ENCODE assay signal across 8 mouse cellular contexts in genomic region chr4:133928576-133929277, GRCm38 (mm10). TPM values are rescaled to one million over a fixed set of nuclear protein-coding genes. Genes with fewer than 3 reads are reported as not detected.
A peak's percentile ranks its signal among the peaks of the same experiment; 100 is the strongest.
DNase-seq lines count a peak whose midpoint lies in the region; ATAC-seq and TF ChIP-seq lines count a peak whose summit lies in the region.

No protein-coding gene starts in this region.

- peak overlapping the region; percentile 77 for H3K27ac ChIP-seq in heart, embryonic 16.5 days (ENCODE audit: low read length)
- peak overlapping the region; percentile 77 for H3K27ac ChIP-seq in lung, postnatal 0 days (ENCODE audit: low read length)
- no peak overlapping the region for H3K27ac ChIP-seq in forebrain, embryonic 14.5 days (ENCODE audit: low read depth, low read length)

- H3K9me3 ChIP-seq in heart, embryonic 16.5 days (replicated peaks; ENCODE audit: control insufficient read depth, low read length), result no peaks in the 10 kb centered on the region
- no peaks in the 10 kb centered on the region for H3K9me3 ChIP-seq in lung, postnatal 0 days (ENCODE audit: low read length)
- no peaks in the 10 kb centered on the region for H3K9me3 ChIP-seq in forebrain, embryonic 14.5 days (replicated peaks; ENCODE audit: control insufficient read depth, low read length)

- no peaks in the 10 kb centered on the region for H3K27me3 ChIP-seq in heart, embryonic 16.5 days (ENCODE audit: control insufficient read depth, insufficient read depth, low read length)
- H3K27me3 ChIP-seq in lung, postnatal 0 days (replicated peaks; ENCODE audit: insufficient read depth, low read length), result no peaks in the 10 kb centered on the region
- no peaks in the 10 kb centered on the region for H3K27me3 ChIP-seq in forebrain, embryonic 14.5 days (replicated peaks; ENCODE audit: control insufficient read depth, insufficient read depth, low read length)

- peaks cover 2% of the 10 kb centered on the region for H3K4me1 ChIP-seq in heart, embryonic 16.5 days (ENCODE audit: control insufficient read depth, insufficient read depth, low read length)
- no peaks in the 10 kb centered on the region for H3K4me1 ChIP-seq in lung, postnatal 0 days (ENCODE audit: insufficient read depth, low read depth, low read length)
- H3K4me1 ChIP-seq in forebrain, embryonic 14.5 days (ENCODE audit: control insufficient read depth, insufficient read depth, low read length), result no peaks in the 10 kb centered on the region

- no peak for TF ChIP-seq EP300 in lung, postnatal 0 days (IDR thresholded peaks at IDR 0.05)

- 0 out of 2 replicates have a peak, but pooled peaks have one; percentile 52 for ATAC-seq in heart, embryonic 16.5 days (replicated peaks; ENCODE audit: extremely low read depth, insufficient read depth, low FRiP score)
- peak; percentile 81 for ATAC-seq in lung, postnatal 0 days
- no peak for ATAC-seq in forebrain, embryonic 14.5 days

- peak overlapping the region; percentile 11; the same call in 1 of the 2 replicates for H3K4me3 ChIP-seq in heart, embryonic 16.5 days (ENCODE audit: low read length)
- no peak overlapping the region for H3K4me3 ChIP-seq in lung, postnatal 0 days (ENCODE audit: low read depth, low read length)
- H3K4me3 ChIP-seq in forebrain, embryonic 14.5 days (ENCODE audit: low read depth, low read length), result no peak overlapping the region

- WGBS in heart, embryonic 16.5 days, result 40% methylated on average over 15 of the region's 15 CpGs
- WGBS in lung, postnatal 0 days, result 28% methylated on average over 15 of the region's 15 CpGs
- 75% methylated on average over 15 of the region's 15 CpGs for WGBS in forebrain, embryonic 14.5 days

- peak overlapping the region; percentile 42 for H3K4me2 ChIP-seq in heart, embryonic 16.5 days (ENCODE audit: low read depth, low read length)
- H3K4me2 ChIP-seq in lung, postnatal 0 days (replicated peaks; ENCODE audit: low read depth, low read length), result no peak overlapping the region
- no peak overlapping the region for H3K4me2 ChIP-seq in forebrain, embryonic 14.5 days (ENCODE audit: low read length)

- peak overlapping the region; percentile 40; the same call in 1 of the 2 replicates for H3K9ac ChIP-seq in heart, embryonic 16.5 days (ENCODE audit: low read length)
- no peak overlapping the region for H3K9ac ChIP-seq in lung, postnatal 0 days (replicated peaks; ENCODE audit: low read depth)
- no peak overlapping the region for H3K9ac ChIP-seq in forebrain, embryonic 14.5 days (ENCODE audit: low read length)

- DNase-seq in 416B (ENCODE audit: low read depth), result peak; percentile 96
- DNase-seq in ES-CJ7 (ENCODE audit: low read depth, low spot score), result peak; percentile 87
- DNase-seq in lung, postnatal 0 days (ENCODE audit: low spot score), result peak; percentile 71
- DNase-seq in cerebellum, adult 11-12 months, result no peak
- DNase-seq in forebrain, embryonic 14.5 days (ENCODE audit: low spot score), result no peak
- DNase-seq in urinary bladder, adult 2 months (ENCODE audit: low spot score), result no peak
- no peak for DNase-seq in adrenal gland, adult (ENCODE audit: inconsistent age in 2 of 2, low spot score in 1 of 2)

- H3K36me3 ChIP-seq in heart, embryonic 16.5 days (ENCODE audit: control insufficient read depth, insufficient read depth), result no peaks in the 10 kb centered on the region
- H3K36me3 ChIP-seq in lung, postnatal 0 days (ENCODE audit: insufficient read depth, low read length), result no peaks in the 10 kb centered on the region
- no peaks in the 10 kb centered on the region for H3K36me3 ChIP-seq in forebrain, embryonic 14.5 days (ENCODE audit: control insufficient read depth, insufficient read depth, low read length)

- no peak for TF ChIP-seq CTCF in lung, postnatal 0 days (IDR thresholded peaks at IDR 0.05)

RNA-seq across cellular contexts. Expression of gene Hmgn2, which starts 39.7 kb away (rescaled TPM):
- 1,315 and 1,451 TPM in 2 replicates for polyA plus RNA-seq in heart, embryonic 16.5 days (2015; fragmentation: Nextera tagmentation; extraction: Ambion mirVana)
- polyA plus RNA-seq in lung, postnatal 0 days (2015; fragmentation: Nextera tagmentation; extraction: Ambion mirVana), result 456 and 496 TPM in 2 replicates
- polyA plus RNA-seq in forebrain, embryonic 14.5 days (2014; fragmentation: Nextera tagmentation; extraction: Ambion mirVana), result 2,465 and 2,793 TPM in 2 replicates
- polyA plus RNA-seq in urinary bladder, adult 2 months (2012; rRNA removed), result 131 and 148 TPM in 2 replicates

RNA-seq across cellular contexts. Expression of gene Rps6ka1, which starts 41.1 kb away (rescaled TPM):
- polyA plus RNA-seq in heart, embryonic 16.5 days (2015; fragmentation: Nextera tagmentation; extraction: Ambion mirVana), result 18.7 and 19.7 TPM in 2 replicates
- polyA plus RNA-seq in lung, postnatal 0 days (2015; fragmentation: Nextera tagmentation; extraction: Ambion mirVana), result 36.2 and 38.0 TPM in 2 replicates
- 13.5 and 16.2 TPM in 2 replicates for polyA plus RNA-seq in forebrain, embryonic 14.5 days (2014; fragmentation: Nextera tagmentation; extraction: Ambion mirVana)
- polyA plus RNA-seq in urinary bladder, adult 2 months (2012; rRNA removed), result 15.9 and 17.9 TPM in 2 replicates

Comparison
In these comparisons a context has a peak if more than half of its experiments do, and no peak if none do; other contexts are left out.
1. DNase-seq: peak in 416B (single experiment), ES-CJ7 (single experiment) and lung, postnatal 0 days (single experiment); none in cerebellum, adult 11-12 months (single experiment), forebrain, embryonic 14.5 days (single experiment), urinary bladder, adult 2 months (single experiment) and adrenal gland, adult (0 of 2).